Mouse (Mus musculus) mature B cell (primary cell): ENCODE results near the gene Stard7.

Experiments used
- in situ Hi-C: fragments of 300-500 bp; cut with MboI; formaldehyde crosslinking; loops from 2 replicates; pipeline ENCODE4 v1.14.3; 2019

The Stard7 gene

DNA sequence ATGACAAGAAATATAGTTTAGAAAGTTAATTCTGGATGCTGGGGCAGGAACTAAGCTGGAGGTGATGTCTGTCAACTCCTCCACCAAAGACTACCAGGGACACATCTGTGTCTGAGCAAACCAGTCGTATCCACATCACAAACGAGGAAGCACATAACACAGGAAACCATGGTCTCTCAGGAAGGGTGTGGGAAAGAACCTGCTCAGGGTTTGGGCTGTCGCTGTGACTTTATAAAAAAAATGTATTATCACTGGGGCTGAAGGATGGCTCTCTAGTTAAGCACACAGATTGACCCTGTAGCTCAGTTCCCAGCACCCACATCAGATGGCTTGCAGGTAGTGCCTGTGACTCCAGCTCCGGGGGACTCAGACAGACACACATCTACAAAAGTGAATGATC is 49.1 kb downstream of the Stard7 start:
- in situ Hi-C loops: no loop called here

DNA sequence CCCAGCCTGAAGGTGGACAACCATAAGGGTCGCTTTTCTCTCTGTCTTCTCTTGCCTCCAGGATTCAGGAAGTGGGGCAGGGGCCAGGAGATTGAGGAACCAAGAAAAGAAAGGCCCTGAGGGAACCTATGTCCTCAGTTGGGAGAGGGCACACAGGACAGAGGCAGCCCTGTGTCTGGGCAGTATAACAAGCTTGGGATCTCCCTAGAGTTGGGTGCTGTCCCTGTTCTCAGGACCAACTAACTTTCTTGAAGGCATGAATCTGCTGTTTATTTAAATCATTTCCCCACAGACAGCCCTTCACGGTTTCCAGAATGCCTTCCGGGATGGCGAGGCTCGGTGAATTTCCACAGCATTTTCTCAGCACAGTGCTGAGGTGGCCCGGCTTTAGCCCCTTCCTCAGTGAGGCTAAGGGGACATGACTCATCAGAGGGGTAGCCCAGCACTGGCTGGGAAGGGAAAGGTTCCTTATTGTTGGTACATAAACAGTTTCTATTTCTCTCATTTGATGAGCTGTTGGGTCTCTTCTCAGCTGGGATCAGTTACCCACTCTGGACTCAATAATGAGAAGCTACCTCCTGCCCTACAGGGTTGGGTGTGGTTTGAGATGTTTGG is 52.8 kb downstream of the Stard7 start:
- in situ Hi-C loops: no loop called here

DNA sequence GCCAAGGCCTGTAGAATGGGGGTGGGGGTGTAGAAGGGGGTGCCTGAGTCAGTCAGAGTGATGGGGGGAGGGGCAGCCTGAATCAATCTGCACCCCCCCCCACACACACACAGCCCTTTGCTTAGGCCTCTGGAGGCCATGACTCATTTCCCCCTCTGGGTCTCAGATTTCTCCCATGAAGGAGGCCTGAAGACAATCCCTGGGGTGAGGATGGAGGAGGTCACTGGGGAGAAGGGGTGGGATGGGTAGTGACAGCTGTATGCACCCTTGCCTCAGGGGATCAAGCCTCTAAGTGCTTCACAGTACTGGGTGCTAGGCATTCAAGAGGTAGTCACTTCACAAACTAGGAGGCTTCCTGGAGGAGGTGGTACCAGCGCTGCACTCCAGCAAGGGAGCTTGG is 53.6 kb downstream of the Stard7 start:
- in situ Hi-C loops: no loop called here

DNA sequence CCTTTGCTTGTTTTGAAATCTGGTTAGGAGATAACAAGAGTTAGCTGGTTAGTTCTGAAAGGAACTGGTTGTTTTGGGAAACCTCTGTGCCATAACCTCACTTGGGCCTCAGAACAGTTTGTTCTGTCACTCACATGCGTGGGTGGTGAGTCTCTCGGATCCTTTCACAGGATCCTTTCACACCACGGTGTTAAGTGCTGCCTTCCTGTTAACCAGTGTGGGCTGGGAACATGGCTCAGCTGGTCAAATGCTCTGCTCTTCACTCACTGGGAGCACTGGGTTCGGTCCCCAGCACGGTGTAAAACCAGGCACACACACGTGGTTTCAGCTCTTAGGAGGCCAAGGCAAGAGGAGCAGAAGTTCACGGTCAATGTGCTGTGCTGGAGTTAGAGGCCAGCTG is 54.4 kb downstream of the Stard7 start:
- in situ Hi-C loops: no loop called here

DNA sequence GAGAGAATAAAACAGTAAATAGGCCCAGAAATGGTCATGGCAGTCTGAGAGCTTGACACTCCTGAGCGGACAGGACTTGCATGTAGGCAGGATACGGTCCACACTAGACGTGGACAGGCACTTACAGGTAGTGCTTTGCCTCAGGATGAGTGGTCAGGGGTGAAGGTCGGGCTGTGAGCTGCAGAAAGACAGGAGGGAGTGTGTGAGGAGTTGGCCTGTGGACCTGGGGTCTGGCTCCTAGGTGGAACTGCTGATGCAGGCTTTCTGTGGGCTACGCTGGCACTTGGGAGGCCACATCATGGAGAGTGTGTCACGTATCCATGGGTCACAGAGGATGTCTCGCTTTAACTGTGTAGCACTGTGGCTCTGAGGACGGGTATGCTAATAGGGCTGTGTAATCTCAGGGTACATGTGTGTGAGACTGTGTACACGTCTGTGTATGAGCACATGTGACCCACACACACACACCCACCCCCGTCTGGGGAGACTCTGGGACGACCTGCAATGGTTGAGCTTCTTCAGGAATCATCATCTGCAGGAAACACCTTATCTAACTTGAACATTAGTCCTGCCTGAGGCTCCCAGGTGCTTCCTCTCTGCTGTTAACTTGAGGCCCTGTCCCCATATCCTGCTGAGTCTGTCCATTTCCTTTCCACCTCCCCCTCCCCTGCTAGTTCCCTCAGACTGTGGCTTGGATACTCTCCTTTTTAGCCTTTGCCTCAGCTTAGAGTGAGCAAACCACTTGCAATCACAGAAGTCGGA is 58.3 kb downstream of the Stard7 start:
- in situ Hi-C loops: no loop called here

DNA sequence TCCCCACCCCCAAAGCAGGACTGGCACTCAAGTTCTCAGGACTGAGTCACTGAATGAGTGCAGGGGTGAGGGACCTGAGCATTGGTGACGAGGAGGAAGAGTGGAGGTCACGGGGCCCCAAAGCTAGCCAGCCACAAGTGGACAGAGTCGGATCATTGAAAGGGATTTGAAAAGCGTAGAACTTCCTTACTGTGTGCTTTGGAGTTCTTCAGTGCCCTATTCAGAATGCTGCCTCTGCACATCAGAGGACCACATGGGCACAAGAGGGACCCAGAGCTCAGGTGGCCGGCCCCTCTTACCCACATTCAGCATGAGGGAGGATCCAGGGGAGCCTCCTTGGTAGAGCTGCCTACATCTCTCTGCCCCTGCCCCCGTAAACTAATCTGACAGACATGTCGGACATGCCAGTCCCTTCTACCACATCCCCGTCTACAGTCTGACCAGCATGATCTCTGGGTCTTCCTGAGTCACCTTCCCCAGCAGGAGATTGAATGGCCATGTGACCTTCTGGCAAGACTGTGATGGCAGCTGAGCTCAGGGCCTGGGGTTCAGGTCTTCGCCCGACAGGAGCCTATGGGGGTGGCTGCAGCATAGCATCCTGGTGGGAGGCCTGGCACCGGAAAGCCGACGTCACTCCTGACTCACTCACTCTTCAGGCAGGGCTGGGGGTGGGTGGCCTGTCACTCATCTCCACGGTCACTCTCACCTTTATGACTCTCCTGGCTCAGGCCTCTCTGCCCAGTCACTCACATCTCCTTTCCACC is 63.0 kb downstream of the Stard7 start:
- in situ Hi-C loops: no loop called here

DNA sequence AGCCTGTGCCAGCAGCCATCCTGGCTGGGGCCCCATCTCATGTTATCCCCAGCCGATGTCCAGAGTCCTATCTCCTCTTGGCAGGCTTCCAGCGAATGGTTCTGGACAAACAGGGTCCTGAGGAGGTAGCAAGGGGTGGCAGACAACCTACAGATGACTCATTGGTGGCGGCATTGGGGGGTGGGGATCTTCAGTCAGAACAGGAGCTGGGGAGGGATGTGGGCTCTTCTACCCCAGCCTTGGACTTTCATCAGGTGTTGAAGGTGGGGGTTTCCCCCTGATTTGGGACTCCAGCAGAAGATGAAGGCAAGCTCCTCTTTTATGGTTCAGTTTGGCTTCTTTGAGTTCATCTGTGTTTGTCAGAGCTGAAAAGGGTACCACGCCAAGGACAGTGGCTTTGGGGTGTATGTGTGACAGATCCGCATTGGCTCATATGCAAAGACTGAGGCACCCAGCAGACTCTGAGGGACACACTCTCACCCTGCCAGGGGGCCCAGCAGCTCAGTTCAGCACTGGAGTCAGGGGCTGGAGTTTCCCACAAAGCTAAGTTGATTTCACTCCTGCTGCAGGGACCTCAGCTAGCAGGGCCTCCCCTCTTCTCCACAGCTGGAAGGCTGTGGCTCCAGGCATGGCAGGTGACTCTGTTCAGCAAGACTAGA is 64.1 kb downstream of the Stard7 start:
- in situ Hi-C loops: no loop called here

DNA sequence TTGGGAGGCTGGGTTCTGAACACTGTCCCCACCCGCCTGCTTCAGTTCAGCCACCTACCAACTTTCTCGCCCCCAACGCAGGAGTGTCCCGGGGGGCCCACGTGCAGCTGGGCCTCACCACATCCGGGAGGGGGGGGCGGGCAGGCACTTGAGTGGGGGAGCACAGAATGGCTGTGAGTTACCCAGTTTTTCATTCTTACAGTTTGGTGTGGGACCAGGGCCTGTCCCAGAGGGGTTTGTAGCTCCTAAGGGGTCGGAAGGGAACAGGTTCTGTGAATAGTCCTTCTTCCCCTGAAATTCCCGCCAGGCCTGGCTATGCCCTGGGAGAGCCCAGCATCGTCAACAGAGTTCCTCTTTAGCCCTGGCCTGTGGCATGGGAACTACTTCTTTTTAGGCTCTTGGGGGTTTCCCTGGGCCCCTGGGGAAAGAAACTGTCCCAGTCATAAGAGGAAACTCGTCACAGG is 65.1 kb downstream of the Stard7 start:
- in situ Hi-C loops: no loop called here

DNA sequence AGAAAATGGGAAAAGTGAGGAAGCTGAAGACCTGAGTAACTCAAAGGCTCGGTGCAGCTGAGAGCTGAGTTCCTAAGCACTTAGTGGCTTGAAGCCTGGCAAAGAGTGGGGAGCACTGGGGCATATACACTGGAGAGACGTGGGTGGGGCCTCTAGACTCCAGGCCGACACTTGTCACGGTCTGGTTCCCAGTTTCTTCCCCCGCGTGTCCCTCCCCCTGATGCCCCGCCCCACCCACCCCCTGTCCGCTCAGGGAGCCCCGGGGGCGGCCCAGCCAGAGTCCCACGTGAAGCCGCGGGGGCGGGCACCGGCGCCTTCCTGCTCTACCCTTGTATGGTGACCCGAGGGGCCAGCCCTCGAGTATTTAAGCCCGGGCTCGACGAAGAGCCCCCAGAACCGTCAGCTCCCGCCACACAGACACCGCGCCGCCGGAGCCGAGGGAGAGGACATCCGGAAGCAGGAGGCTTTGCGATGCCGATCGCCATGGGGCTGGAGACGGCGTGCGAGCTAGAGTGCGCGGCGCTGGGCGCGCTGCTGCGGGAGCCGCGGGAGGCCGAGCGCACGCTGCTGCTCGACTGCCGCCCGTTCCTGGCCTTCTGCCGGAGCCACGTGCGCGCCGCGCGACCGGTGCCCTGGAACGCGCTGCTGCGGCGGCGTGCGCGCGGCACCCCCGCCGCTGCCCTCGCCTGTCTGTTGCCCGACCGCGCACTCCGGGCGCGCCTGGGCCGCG is 65.9 kb downstream of the Stard7 start, which contains the start of gene Dusp2:
TSS of gene Dusp2 (plus strand) at position 393 of the 730 bp plus-strand sequence.
- in situ Hi-C loops: no loop called here

DNA sequence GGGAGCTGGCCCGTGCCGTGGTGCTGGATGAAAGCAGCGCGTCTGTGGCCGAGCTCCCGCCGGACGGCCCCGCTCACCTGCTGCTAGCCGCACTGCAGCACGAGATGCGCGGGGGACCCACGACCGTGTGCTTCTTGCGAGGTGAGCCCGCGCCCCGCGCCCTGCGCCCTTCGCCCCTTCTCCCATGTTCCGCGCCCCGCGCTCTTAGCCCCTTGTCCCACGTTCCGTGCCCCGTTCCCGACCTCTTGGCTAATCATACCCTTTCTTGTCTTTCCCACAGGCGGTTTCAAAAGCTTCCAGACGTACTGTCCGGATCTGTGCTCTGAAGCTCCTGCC is 66.4 kb downstream of the Stard7 start:
- in situ Hi-C loops: no loop called here

DNA sequence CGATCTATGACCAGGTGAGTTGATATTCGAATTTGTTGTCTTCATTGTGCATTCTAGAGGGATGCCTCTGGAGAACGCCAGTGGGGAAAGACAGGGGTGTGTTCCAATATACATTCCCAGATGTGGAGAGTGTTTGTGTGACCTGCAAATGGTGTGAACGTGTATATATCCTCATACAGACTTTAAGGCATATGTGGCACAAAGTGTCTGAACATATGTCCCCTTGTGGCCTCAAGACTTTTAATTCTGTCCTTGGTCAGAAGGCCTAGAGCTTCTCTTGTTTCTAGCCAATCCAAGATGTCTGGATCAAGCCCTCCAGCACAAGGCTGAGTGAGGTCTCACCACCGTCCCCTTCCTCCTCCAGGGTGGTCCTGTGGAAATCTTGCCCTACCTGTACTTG is 66.9 kb downstream of the Stard7 start:
- in situ Hi-C loops: no loop called here

DNA sequence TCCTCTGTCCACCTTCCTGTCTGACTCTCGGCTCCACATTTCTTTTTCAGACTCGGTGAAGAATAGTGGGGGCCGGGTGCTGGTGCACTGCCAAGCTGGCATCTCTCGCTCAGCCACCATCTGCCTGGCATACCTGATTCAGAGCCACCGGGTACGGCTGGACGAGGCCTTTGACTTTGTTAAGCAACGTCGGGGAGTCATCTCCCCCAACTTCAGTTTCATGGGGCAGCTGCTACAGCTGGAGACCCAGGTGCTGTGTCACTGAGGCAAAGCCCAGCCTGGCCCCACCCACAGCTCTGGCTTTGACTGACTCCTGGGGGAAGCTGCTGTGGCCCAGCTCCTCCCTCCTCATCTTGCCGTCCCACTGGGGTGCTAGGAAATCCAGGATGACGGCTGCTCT is 67.5 kb downstream of the Stard7 start:
- in situ Hi-C loops: no loop called here

DNA sequence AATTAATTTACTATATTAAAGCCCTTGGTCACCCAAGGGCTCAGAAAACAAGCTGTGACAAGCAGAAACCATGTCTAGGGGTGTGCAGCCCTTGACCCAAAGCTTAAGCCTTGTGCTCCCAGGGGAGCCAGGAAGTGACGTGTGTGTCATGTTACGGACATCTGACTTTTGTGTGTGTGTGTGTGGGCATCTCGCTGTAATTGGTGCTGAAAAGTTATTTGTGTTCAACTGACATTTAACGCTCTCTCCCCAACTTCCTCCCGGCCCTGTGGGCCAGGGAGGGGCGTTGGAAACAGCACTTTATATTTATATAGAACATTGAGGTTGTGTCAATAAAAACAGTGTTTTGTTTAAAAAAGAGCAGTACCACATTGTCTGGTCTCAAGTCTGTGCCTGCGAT is 68.0 kb downstream of the Stard7 start:
- in situ Hi-C loops: no loop called here

DNA sequence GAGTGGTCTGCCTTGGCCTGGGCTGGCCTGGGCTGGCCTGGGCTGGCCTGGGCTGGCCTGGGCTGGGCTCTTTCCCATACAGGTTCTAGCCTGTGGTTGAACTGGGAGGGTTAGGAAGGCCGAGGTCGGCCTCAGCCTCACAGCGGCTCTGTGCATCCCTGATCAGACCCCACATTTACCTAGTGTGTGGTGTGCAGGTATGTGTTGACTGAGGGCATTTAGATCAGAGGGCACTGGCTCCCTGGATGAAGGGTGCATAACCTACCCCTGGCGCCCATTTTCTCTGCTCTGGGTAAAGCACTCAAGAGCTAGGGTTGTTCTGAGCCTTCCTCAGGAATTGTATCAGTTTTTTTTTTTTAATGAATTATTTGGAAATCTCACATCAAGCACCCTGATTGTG is 68.4 kb downstream of the Stard7 start, which contains the start of gene Astl:
TSS of gene Astl (plus strand) at position 224 of the 400 bp plus-strand sequence.
- in situ Hi-C loops: no loop called here

DNA sequence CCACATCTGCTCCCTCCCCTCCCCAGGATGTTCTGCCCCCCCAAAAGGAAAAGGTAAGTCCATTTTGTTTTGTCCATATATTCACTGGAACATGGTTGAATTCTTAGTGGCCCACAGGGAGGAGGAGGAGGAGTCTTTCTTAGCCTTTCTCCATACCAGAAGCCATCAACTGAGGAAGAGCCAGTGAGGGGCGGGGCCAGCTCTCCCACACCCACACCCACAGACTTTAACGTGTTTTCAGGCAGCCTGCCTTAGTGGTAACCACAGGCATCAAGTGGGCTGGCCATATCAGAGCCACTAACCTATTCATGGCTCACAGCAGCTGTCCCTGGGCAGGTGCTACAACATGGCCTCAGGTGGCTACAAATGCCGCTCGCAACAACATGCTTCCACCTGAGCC is 68.8 kb downstream of the Stard7 start:
- in situ Hi-C loops: no loop called here

DNA sequence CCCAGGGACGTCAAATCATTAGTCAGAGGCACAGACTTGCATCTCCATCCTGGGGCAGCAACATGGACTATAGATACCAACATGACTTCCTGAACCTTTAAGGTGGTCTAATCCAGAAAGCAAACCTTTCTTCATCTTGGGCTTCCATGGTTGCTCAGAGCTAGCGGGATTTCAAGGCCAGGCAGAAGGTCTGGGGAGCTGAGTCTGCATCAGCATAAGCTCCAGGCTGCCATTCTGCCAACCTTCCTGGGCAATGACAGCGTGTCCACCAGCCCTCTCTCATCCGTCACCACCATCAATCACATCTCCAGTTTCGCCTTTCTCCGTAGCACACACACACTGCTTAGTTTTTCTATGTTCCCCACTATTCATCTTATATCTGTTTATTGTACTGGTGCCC is 69.2 kb downstream of the Stard7 start:
- in situ Hi-C loops: no loop called here

DNA sequence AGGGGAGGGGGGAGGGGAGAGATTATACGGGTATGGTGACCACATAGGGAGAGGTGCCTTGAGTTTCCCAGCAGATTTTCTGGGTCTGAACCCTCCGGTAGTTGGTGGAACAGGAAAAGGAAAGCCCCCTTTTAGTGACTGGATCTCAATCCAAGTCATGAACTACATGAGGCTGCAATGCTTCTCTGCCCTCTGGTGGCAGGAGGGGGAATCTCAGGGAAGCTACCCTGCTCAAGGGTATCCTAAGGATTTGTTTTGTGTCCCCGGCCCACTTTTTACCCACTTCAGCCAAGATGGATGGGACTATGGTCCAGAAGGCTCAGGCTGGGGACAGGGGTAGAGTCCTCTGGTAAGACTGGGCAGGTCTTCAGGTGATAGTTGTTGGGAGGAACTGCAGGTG is 71.1 kb downstream of the Stard7 start:
- in situ Hi-C loops: loop anchor here (5.0 to 10.0 kb wide), 3 partner anchors 34 to 176 kb away; no protein-coding TSS in a partner anchor

DNA sequence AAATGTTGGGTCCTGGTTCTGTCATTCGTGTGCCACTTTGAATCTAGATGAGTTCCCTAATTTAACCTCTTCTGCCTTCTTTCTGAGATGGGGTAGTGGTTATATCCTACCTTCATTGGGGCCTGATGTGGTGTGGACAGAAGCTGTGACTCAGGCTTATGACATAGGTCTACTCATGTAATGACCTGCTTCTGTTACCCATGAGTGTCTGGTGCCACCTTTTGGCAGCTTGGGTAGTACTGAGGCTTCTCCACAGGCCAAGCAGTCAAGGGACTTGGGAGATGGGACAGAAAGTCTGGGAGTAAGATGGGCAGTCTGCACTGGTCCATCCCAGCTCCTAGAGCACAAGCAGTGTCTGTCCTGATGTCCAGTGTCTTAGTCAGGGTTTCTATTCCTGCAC is 76.3 kb downstream of the Stard7 start:
- in situ Hi-C loops: loop anchor here (10.0 kb wide), 2 partner anchors 92 to 182 kb away; no protein-coding TSS in a partner anchor

DNA sequence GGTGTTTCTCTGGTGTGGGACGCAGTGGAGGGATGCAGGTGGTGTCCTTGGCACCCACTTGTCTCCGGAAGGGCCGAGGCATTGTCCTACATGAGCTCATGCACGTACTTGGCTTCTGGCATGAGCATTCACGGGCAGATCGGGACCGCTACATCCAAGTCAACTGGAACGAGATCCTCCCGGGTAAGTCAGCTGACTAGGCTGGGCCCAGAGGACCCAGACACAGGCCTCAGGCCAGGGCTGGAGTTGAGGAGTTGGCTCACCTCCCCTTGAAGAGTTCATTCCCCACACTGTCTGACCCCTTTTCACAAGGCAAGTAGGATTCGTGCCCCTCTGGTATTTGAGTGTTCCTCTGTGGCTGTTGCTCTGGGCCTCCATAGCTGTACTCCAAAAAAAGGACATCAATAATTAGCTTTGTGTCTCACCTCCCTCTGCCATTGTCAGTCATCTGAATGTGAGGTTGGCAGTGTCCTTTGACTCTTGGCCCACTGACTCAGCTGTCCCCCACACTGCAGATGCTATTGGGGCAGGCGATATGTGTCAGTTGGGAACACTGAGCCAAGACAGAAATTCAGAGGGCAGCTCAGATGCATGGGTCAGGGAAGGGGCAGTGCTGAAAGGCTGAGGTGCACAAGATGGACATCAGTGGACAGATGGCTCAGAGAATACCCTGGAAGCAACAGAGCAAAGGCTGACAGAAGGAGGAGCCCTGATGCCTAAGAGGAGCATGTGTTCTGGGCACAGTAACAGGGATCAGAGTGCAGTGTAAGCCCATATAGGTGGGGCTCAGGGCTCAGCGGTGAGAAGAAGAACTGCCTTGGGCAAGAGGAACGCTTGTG is 77.3 kb downstream of the Stard7 start:
- in situ Hi-C loops: loop anchor here (10.0 kb wide), 2 partner anchors 93 to 183 kb away; no protein-coding TSS in a partner anchor
